ENCODE assay signal across 8 mouse cellular contexts in the genomic region with DNA sequence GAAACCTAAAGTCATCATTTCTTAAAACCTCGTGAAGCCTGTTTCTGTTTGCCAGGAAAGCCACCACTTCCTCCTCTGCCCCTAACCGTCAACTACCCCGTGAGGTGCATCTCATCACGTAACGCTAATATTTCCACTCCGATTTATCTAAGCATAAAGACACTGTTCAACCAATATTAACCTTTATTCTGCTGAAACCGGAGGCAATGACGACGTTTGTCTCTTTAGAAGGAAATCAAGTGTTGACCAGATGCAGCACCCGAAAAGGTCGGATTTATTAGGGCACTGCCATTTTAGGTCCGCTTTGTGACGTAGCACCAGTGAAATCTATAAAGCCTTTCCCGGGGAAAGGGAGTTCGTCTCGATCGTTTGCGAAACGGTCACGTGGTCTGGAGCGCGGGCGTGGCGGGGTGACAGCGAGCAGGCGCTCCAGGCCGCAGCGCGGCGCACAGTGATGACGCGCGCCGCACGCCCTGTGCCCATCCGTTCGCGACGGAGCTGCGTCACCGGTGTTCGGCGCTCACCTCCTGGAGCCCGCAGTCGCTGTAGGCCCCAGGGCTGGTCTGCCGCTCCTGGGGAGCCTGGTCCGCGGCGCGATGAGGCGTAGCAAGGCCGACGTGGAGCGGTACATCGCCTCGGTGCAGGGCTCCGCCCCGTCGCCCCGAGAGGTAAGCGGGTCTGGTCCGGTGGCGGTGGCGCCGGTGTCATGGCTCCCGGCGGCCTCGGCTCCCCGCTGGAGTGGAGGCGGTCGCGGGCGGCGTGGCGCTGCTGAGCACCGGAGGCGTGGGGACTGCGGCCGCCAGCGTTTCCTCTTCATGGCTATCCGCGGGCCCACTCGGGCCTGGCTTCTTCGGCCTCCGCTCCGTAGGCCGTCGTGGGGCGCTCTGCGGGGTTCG. TPM values are rescaled to one million over a fixed set of nuclear protein-coding genes. Genes with fewer than 3 reads are reported as not detected.
DNase-seq lines count a peak whose midpoint lies in the region; ATAC-seq lines count a peak whose summit lies in the region.

A gene (plus strand): TSS at position 537 of the 896 bp plus-strand sequence.

- H3K4me3 ChIP-seq in heart, embryonic 14.5 days (ENCODE audit: control insufficient read depth in 1 of 2, insufficient read depth in 1 of 2, low read depth in 1 of 2, low read length in 2 of 2) = peak within 1 kb of the TSS; percentile 97 to 98
- peak within 1 kb of the TSS; percentile 98 for H3K4me3 ChIP-seq in liver, embryonic 13.5 days (replicated peaks)
- peak within 1 kb of the TSS; percentile 99 for H3K4me3 ChIP-seq in stomach, embryonic 16.5 days (replicated peaks; ENCODE audit: low read length)

- H3K36me3 ChIP-seq in heart, embryonic 14.5 days (ENCODE audit: control insufficient read depth, insufficient read depth, low read length) = no peaks in the 10 kb centered on the region
- 0 out of 2 replicates have a peak, but pooled peaks cover 3% of the 10 kb centered on the region for H3K36me3 ChIP-seq in liver, embryonic 13.5 days
- no peaks in the 10 kb centered on the region for H3K36me3 ChIP-seq in stomach, embryonic 16.5 days (ENCODE audit: control insufficient read depth, insufficient read depth, low read length)

- no peaks in the 10 kb centered on the region for H3K9me3 ChIP-seq in heart, embryonic 14.5 days (ENCODE audit: control insufficient read depth, low read length)
- H3K9me3 ChIP-seq in liver, embryonic 13.5 days (replicated peaks) = no peaks in the 10 kb centered on the region
- H3K9me3 ChIP-seq in stomach, embryonic 16.5 days (replicated peaks; ENCODE audit: control insufficient read depth, low read length) = no peaks in the 10 kb centered on the region

- ATAC-seq in CD4-positive, CD25-positive, alpha-beta regulatory T cell, adult 4 months = peak; percentile 90
- peak; percentile 98 for ATAC-seq in heart, embryonic 14.5 days (ENCODE audit: insufficient number of reproducible peaks, insufficient read depth, low FRiP score, low read depth)
- peak; percentile 94 for ATAC-seq in liver, embryonic 13.5 days (ENCODE audit: low read depth)
- ATAC-seq in stomach, embryonic 16.5 days (ENCODE audit: insufficient read depth, low FRiP score) = peak; percentile 99

- H3K9ac ChIP-seq in heart, embryonic 14.5 days (ENCODE audit: low read length) = peak within 1 kb of the TSS; percentile 99
- H3K9ac ChIP-seq in liver, embryonic 13.5 days = peak within 1 kb of the TSS; percentile 95
- H3K9ac ChIP-seq in stomach, embryonic 16.5 days (ENCODE audit: low read length) = peak within 1 kb of the TSS; percentile 98

- peak within 1 kb of the TSS; percentile 80 for H3K4me2 ChIP-seq in heart, embryonic 14.5 days (ENCODE audit: low read length)
- peak within 1 kb of the TSS; percentile 77 for H3K4me2 ChIP-seq in liver, embryonic 13.5 days
- peak within 1 kb of the TSS; percentile 66 for H3K4me2 ChIP-seq in stomach, embryonic 16.5 days (ENCODE audit: low read depth, low read length)

- peak within 1 kb of the TSS; percentile 96 for H3K27ac ChIP-seq in heart, embryonic 14.5 days (replicated peaks in 1 of 2; ENCODE audit: control insufficient read depth in 1 of 2, insufficient read depth in 1 of 2, low read depth in 2 of 2, low read length in 2 of 2)
- H3K27ac ChIP-seq in liver, embryonic 13.5 days = peak within 1 kb of the TSS; percentile 99
- peak within 1 kb of the TSS; percentile 98 for H3K27ac ChIP-seq in stomach, embryonic 16.5 days (ENCODE audit: low read length)

- under 1% methylated on average over 76 of the region's 91 CpGs for WGBS in heart, embryonic 14.5 days
- under 1% methylated on average over 88 of the region's 91 CpGs for WGBS in liver, embryonic 13.5 days (ENCODE audit: insufficient replicate concordance)
- WGBS in stomach, embryonic 16.5 days = under 1% methylated on average over 91 of the region's 91 CpGs

- H3K4me1 ChIP-seq in heart, embryonic 14.5 days (ENCODE audit: control insufficient read depth in 2 of 2, insufficient read depth in 2 of 2, low read length in 2 of 2) = peaks cover 2 to 7% of the 10 kb centered on the region in 2 experiments; a peak in 3 of 4 replicates
- H3K4me1 ChIP-seq in liver, embryonic 13.5 days (replicated peaks) = peaks cover 39% of the 10 kb centered on the region
- H3K4me1 ChIP-seq in stomach, embryonic 16.5 days (ENCODE audit: control insufficient read depth, insufficient read depth, low read length) = no peaks in the 10 kb centered on the region

- DNase-seq in c-Kit-negative CD71-positive TER-119-positive erythroid progenitor cells, embryonic 14.5 days (ENCODE audit: low read depth, low spot score) = peak; percentile 95
- peak; percentile 91 for DNase-seq in fibroblast of lung, adult 2 months (ENCODE audit: low read depth)
- DNase-seq in kidney, postnatal 14 days = peak; percentile 99
- DNase-seq in liver, embryonic 13.5 days = peak; percentile 96
- DNase-seq in neural tube, embryonic 10.5 days (ENCODE audit: extremely low spot score, low spot score) = peak; percentile 96

- no peaks in the 10 kb centered on the region for H3K27me3 ChIP-seq in heart, embryonic 14.5 days (ENCODE audit: control insufficient read depth, insufficient read depth, low read length)
- H3K27me3 ChIP-seq in liver, embryonic 13.5 days = no peaks in the 10 kb centered on the region
- no peaks in the 10 kb centered on the region for H3K27me3 ChIP-seq in stomach, embryonic 16.5 days (ENCODE audit: control insufficient read depth, insufficient read depth, low read length)

RNA-seq across cellular contexts. Expression of the gene that starts here (rescaled TPM):
- polyA plus RNA-seq in CD4-positive, CD25-positive, alpha-beta regulatory T cell, adult 4 months (2017; shearing (Covaris generic)) = 10 to 100 TPM; 23.0 to 25.5 TPM
- polyA plus RNA-seq in heart, embryonic 14.5 days (2014; fragmentation: Nextera tagmentation; extraction: Ambion mirVana) = 23.5 and 26.8 TPM in 2 replicates
- 20.4 and 27.8 TPM in 2 replicates for polyA plus RNA-seq in liver, embryonic 13.5 days (2015; fragmentation: Nextera tagmentation; extraction: Ambion mirVana)
- 21.3 and 23.3 TPM in 2 replicates for polyA plus RNA-seq in stomach, embryonic 16.5 days (2015; fragmentation: Nextera tagmentation; extraction: Ambion mirVana)

Comparison
In these comparisons a context has a peak if more than half of its experiments do, and no peak if none do; other contexts are left out.
1. Peak in every context shown above with its lines: DNase-seq, ATAC-seq, H3K4me3 ChIP-seq and H3K27ac ChIP-seq.